Mouse (Mus musculus) limb, embryonic 15.5 days (tissue): ENCODE data around the gene Fitm2. TPM values are rescaled to one million over a fixed set of nuclear protein-coding genes. Genes with fewer than 3 reads are reported as not detected.

ENCODE experiments used
- ATAC-seq: fragments of 200-750 bp; cut with Nextera tagmentation; 2 replicates; pipeline ENCODE4 v1.8.0; 2017; ENCODE audit warnings: low read depth, moderate TSS enrichment; ENCODE audit not compliant: insufficient number of reproducible peaks, low FRiP score, low TSS enrichment
- H3K27ac ChIP-seq: fragments of 300-500 bp; sonication (generic); 2 replicates; pipeline ENCODE4 v1.5.1; 2015; ENCODE audit warnings: moderate library complexity, mild to moderate bottlenecking, inconsistent platforms
- H3K27me3 ChIP-seq: fragments of 300-500 bp; sonication (generic); 2 replicates; pipeline ENCODE4 v1.6.1; 2015; ENCODE audit warnings: inconsistent platforms
- H3K36me3 ChIP-seq: fragments of 300-500 bp; sonication (generic); 2 replicates; pipeline ENCODE4 v1.6.1; 2015; ENCODE audit warnings: inconsistent platforms
- H3K4me1 ChIP-seq: fragments of 300-500 bp; sonication (generic); 2 replicates; pipeline ENCODE4 v1.6.1; 2015; ENCODE audit warnings: inconsistent platforms
- H3K4me2 ChIP-seq: fragments of 300-500 bp; sonication (generic); 2 replicates; pipeline ENCODE4 v1.6.1; 2015; ENCODE audit warnings: mild to moderate bottlenecking, inconsistent platforms
- H3K4me3 ChIP-seq: fragments of 300-500 bp; sonication (generic); 2 replicates; pipeline ENCODE4 v1.5.1; 2015; ENCODE audit warnings: mild to moderate bottlenecking, inconsistent platforms
- H3K9ac ChIP-seq: fragments of 300-500 bp; sonication (generic); 2 replicates; pipeline ENCODE4 v1.6.1; 2015; ENCODE audit warnings: inconsistent platforms
- H3K9me3 ChIP-seq: fragments of 300-500 bp; sonication (generic); 2 replicates; pipeline ENCODE4 v1.6.1; 2016; ENCODE audit warnings: inconsistent platforms
- WGBS: fragments of 180-500 bp; shearing (Covaris S2); methylation state at CpG from one replicate; pipeline ENCODE4 v1.1.7; 2015; 5-methylcytosine and 5-hydroxymethylcytosine counted together
- polyA plus RNA-seq: library from polyadenylated mRNA; unstranded; fragments of >200 nt; fragmentation: Nextera tagmentation; extraction: Ambion mirVana; gene quantifications from 2 replicates; pipeline ENCODE4 v1.2.1, GENCODE M21; 2015

Gene Fitm2
- polyA plus RNA-seq: 12.5 and 14.6 TPM in 2 replicates

- peaks cover 15% of the 10 kb centered on the region for H3K4me1 ChIP-seq
- peak within 1 kb of the TSS; percentile 71; the same call in 1 of the 2 replicates for H3K27ac ChIP-seq
- peak; percentile 88 for ATAC-seq
- H3K36me3 ChIP-seq: peaks cover 24% of the 10 kb centered on the region
- peak within 1 kb of the TSS; percentile 81 for H3K4me2 ChIP-seq
- peak within 1 kb of the TSS; percentile 78 for H3K9ac ChIP-seq
- no peaks in the 10 kb centered on the region for H3K9me3 ChIP-seq
- H3K27me3 ChIP-seq: no peaks in the 10 kb centered on the region
- WGBS: under 1% methylated on average over 30 of the region's 30 CpGs
- peak within 1 kb of the TSS; percentile 82 for H3K4me3 ChIP-seq
Observed at GRCm38 (mm10) chr2:163472466-163472851, at the start of gene Fitm2. Fitm2 (minus strand) TSS chr2:163472629.

GRCm38 (mm10) chr2:163506300-163507004 lies 34.0 kb upstream of the Fitm2 start, which contains the start of gene Hnf4a:
Hnf4a (plus strand) TSS chr2:163506808.
- Histone ChIP-seq H3K36me3 (no peaks in the 10 kb centered on the region), H3K27ac (no peak within 1 kb of the TSS), H3K9me3 (no peaks in the 10 kb centered on the region), H3K27me3 (no peaks in the 10 kb centered on the region; the same call in 1 of the 2 replicates), H3K4me2 (no peak within 1 kb of the TSS), H3K9ac (no peak within 1 kb of the TSS), H3K4me1 (no peaks in the 10 kb centered on the region), H3K4me3 (no peak within 1 kb of the TSS)
- 85% methylated on average over 10 of the region's 10 CpGs for WGBS
- ATAC-seq: no peak

- ATAC-seq: no peak
- H3K27me3 ChIP-seq: no peaks in the 10 kb centered on the region; the same call in 1 of the 2 replicates
- no peak overlapping the region for H3K9ac ChIP-seq
- H3K27ac ChIP-seq: no peak overlapping the region
- H3K4me2 ChIP-seq: no peak overlapping the region
- no peaks in the 10 kb centered on the region for H3K9me3 ChIP-seq
- no peak overlapping the region for H3K4me3 ChIP-seq
- H3K36me3 ChIP-seq: no peaks in the 10 kb centered on the region
- no peaks in the 10 kb centered on the region for H3K4me1 ChIP-seq
- 66% methylated on average over 7 of the region's 7 CpGs for WGBS
Observed at GRCm38 (mm10) chr2:163503191-163503590, 30.8 kb upstream of the Fitm2 start.

GRCm38 (mm10) chr2:163502219-163502618 lies 29.8 kb upstream of the Fitm2 start:
- Histone ChIP-seq H3K4me3 (no peak overlapping the region), H3K36me3 (no peaks in the 10 kb centered on the region), H3K4me1 (no peaks in the 10 kb centered on the region), H3K27me3 (no peaks in the 10 kb centered on the region; the same call in 1 of the 2 replicates), H3K9ac (no peak overlapping the region), H3K4me2 (no peak overlapping the region), H3K9me3 (no peaks in the 10 kb centered on the region), H3K27ac (no peak overlapping the region)
- ATAC-seq: no peak
- 77% methylated on average over 2 of the region's 2 CpGs for WGBS

- Histone ChIP-seq H3K4me3 (no peak overlapping the region), H3K4me1 (peaks cover 6% of the 10 kb centered on the region; the same call in 1 of the 2 replicates), H3K9me3 (no peaks in the 10 kb centered on the region), H3K9ac (no peak overlapping the region), H3K27me3 (no peaks in the 10 kb centered on the region), H3K4me2 (no peak overlapping the region), H3K27ac (no peak overlapping the region), H3K36me3 (no peaks in the 10 kb centered on the region)
- 42% methylated on average over 6 of the region's 6 CpGs for WGBS
- ATAC-seq: no peak
Observed at GRCm38 (mm10) chr2:163494456-163494855, 22.0 kb upstream of the Fitm2 start.

GRCm38 (mm10) chr2:163493976-163494375 lies 21.5 kb upstream of the Fitm2 start:
- no peak for ATAC-seq
- peaks cover 6% of the 10 kb centered on the region; the same call in 1 of the 2 replicates for H3K4me1 ChIP-seq

GRCm38 (mm10) chr2:163493031-163493430 lies 20.6 kb upstream of the Fitm2 start:
- WGBS: 39% methylated on average over 5 of the region's 5 CpGs
- H3K9ac ChIP-seq: no peak overlapping the region
- H3K36me3 ChIP-seq: no peaks in the 10 kb centered on the region
- ATAC-seq: no peak
- H3K27me3 ChIP-seq: no peaks in the 10 kb centered on the region
- H3K9me3 ChIP-seq: no peaks in the 10 kb centered on the region
- H3K4me1 ChIP-seq: peaks cover 6% of the 10 kb centered on the region; the same call in 1 of the 2 replicates
- no peak overlapping the region for H3K4me3 ChIP-seq
- no peak overlapping the region for H3K4me2 ChIP-seq
- no peak overlapping the region for H3K27ac ChIP-seq

More at GRCm38 (mm10) chr2:163493976-163494375, 21.5 kb upstream of the Fitm2 start:
- no peak overlapping the region for H3K4me2 ChIP-seq
- 47% methylated on average over 5 of the region's 5 CpGs for WGBS
- H3K36me3 ChIP-seq: no peaks in the 10 kb centered on the region
- H3K9ac ChIP-seq: no peak overlapping the region
- H3K4me3 ChIP-seq: no peak overlapping the region
- H3K27ac ChIP-seq: no peak overlapping the region
- no peaks in the 10 kb centered on the region for H3K27me3 ChIP-seq
- no peaks in the 10 kb centered on the region for H3K9me3 ChIP-seq

GRCm38 (mm10) chr2:163492018-163492417 lies 19.6 kb upstream of the Fitm2 start, which contains the start of gene R3hdml:
R3hdml (plus strand) TSS chr2:163492318.
- ATAC-seq: no peak
- 64% methylated on average over 5 of the region's 5 CpGs for WGBS

GRCm38 (mm10) chr2:163491351-163491750 lies 18.9 kb upstream of the Fitm2 start:
- no peak overlapping the region for H3K9ac ChIP-seq
- no peak overlapping the region for H3K4me2 ChIP-seq
- no peaks in the 10 kb centered on the region for H3K27me3 ChIP-seq
- ATAC-seq: no peak
- H3K9me3 ChIP-seq: no peaks in the 10 kb centered on the region
- H3K27ac ChIP-seq: no peak overlapping the region
- H3K36me3 ChIP-seq: no peaks in the 10 kb centered on the region
- H3K4me3 ChIP-seq: no peak overlapping the region
- peaks cover 6% of the 10 kb centered on the region; the same call in 1 of the 2 replicates for H3K4me1 ChIP-seq
- WGBS: 51% methylated on average over 7 of the region's 7 CpGs

More at GRCm38 (mm10) chr2:163492018-163492417, 19.6 kb upstream of the Fitm2 start, which contains the start of gene R3hdml:
- H3K4me3 ChIP-seq: no peak within 1 kb of the TSS
- no peak within 1 kb of the TSS for H3K27ac ChIP-seq
- H3K27me3 ChIP-seq: no peaks in the 10 kb centered on the region
- H3K4me2 ChIP-seq: no peak within 1 kb of the TSS
- H3K4me1 ChIP-seq: peaks cover 6% of the 10 kb centered on the region; the same call in 1 of the 2 replicates
- no peaks in the 10 kb centered on the region for H3K9me3 ChIP-seq
- no peak within 1 kb of the TSS for H3K9ac ChIP-seq
- no peaks in the 10 kb centered on the region for H3K36me3 ChIP-seq

- H3K4me1 ChIP-seq: peaks cover 6% of the 10 kb centered on the region; the same call in 1 of the 2 replicates
- H3K9me3 ChIP-seq: no peaks in the 10 kb centered on the region
- no peak for ATAC-seq
- H3K4me2 ChIP-seq: no peak overlapping the region
- no peak overlapping the region for H3K27ac ChIP-seq
- WGBS: 88% methylated on average over 17 of the region's 17 CpGs
- no peaks in the 10 kb centered on the region for H3K27me3 ChIP-seq
- H3K4me3 ChIP-seq: no peak overlapping the region
- H3K36me3 ChIP-seq: no peaks in the 10 kb centered on the region
- H3K9ac ChIP-seq: no peak overlapping the region
Observed at GRCm38 (mm10) chr2:163490656-163491055, 18.2 kb upstream of the Fitm2 start.

GRCm38 (mm10) chr2:163489725-163490291 lies 17.4 kb upstream of the Fitm2 start:
- Histone ChIP-seq H3K4me1 (peaks cover 6% of the 10 kb centered on the region; the same call in 1 of the 2 replicates), H3K9me3 (no peaks in the 10 kb centered on the region), H3K27me3 (no peaks in the 10 kb centered on the region), H3K36me3 (no peaks in the 10 kb centered on the region), H3K9ac (no peak overlapping the region), H3K4me2 (no peak overlapping the region), H3K4me3 (no peak overlapping the region), H3K27ac (no peak overlapping the region)
- ATAC-seq: no peak
- WGBS: 58% methylated on average over 5 of the region's 5 CpGs

- H3K27ac ChIP-seq: no peak overlapping the region
- H3K36me3 ChIP-seq: no peaks in the 10 kb centered on the region
- peaks cover 9% of the 10 kb centered on the region; the same call in 1 of the 2 replicates for H3K27me3 ChIP-seq
- H3K4me1 ChIP-seq: peaks cover 6% of the 10 kb centered on the region; the same call in 1 of the 2 replicates
- ATAC-seq: no peak
- no peaks in the 10 kb centered on the region for H3K9me3 ChIP-seq
- H3K9ac ChIP-seq: no peak overlapping the region
- WGBS: 86% methylated on average over 3 of the region's 3 CpGs
- no peak overlapping the region for H3K4me3 ChIP-seq
- no peak overlapping the region for H3K4me2 ChIP-seq
Observed at GRCm38 (mm10) chr2:163487360-163487759, 14.9 kb upstream of the Fitm2 start.
